Mouse (Mus musculus): ENCODE data around the gene Bicra. TPM values are rescaled to one million over a fixed set of nuclear protein-coding genes. Genes with fewer than 3 reads are reported as not detected.

The Bicra gene
- 1 to 10 TPM; 5.8 to 9.3 TPM for polyA plus RNA-seq (2017; shearing (Covaris generic))

GRCm38 (mm10) chr7:16047338-16048146, at the start of gene Bicra:
Bicra (minus strand) TSS chr7:16047921.

GRCm38 (mm10) chr7:16061219-16062098, 13.7 kb upstream of the Bicra start, which contains the start of gene Zfp541:
Zfp541 (plus strand) TSS chr7:16061814.

GRCm38 (mm10) chr7:15967312-15967711, 80.4 kb downstream of the Bicra start, which contains the start of gene Ehd2:
Ehd2 (minus strand) TSS chr7:15967567.

GRCm38 (mm10) chr7:15945721-15946536, 101.8 kb downstream of the Bicra start, which contains the start of gene Nop53:
Nop53 (minus strand) TSS chr7:15946074.

GRCm38 (mm10) chr7:15922220-15922773, 125.4 kb downstream of the Bicra start, which contains the start of gene Selenow:
Selenow (minus strand) TSS chr7:15922402.

Other genes with a start within 250 kb of the Bicra start
- gene Obox6, start 208.2 kb downstream of the Bicra start, polyA plus RNA-seq (2017; shearing (Covaris generic)): under 1 TPM in 1 of 2 experiments, not detected in 1; 0.42 TPM
- not detected for gene Crx, start 168.0 kb downstream of the Bicra start, polyA plus RNA-seq (2017; shearing (Covaris generic))
- 1 to 10 TPM in 1 of 2 experiments, under 1 TPM in 1; 0.12 to 1.3 TPM for gene Crxos, start 165.3 kb downstream of the Bicra start, polyA plus RNA-seq (2017; shearing (Covaris generic))
- 100 to 1,000 TPM; 494 to 577 TPM for gene Selenow, start 125.5 kb downstream of the Bicra start, polyA plus RNA-seq (2017; shearing (Covaris generic))
- gene Nop53, start 101.8 kb downstream of the Bicra start, polyA plus RNA-seq (2017; shearing (Covaris generic)): 100 to 1,000 TPM; 357 to 382 TPM
- under 1 TPM; 0.12 to 0.14 TPM for gene Ehd2, start 80.4 kb downstream of the Bicra start, polyA plus RNA-seq (2017; shearing (Covaris generic))
- under 1 TPM; 0.07 to 0.28 TPM for gene Zfp541, start 13.9 kb upstream of the Bicra start, polyA plus RNA-seq (2017; shearing (Covaris generic))
- gene Napa, start 50.5 kb upstream of the Bicra start, polyA plus RNA-seq (2017; shearing (Covaris generic)): 100 to 1,000 TPM; 196 to 249 TPM
- 10 to 100 TPM; 23.7 to 47.3 TPM for gene Kptn, start 72.0 kb upstream of the Bicra start, polyA plus RNA-seq (2017; shearing (Covaris generic))
- gene Slc8a2, start 81.9 kb upstream of the Bicra start, polyA plus RNA-seq (2017; shearing (Covaris generic)): under 1 TPM in 1 of 2 experiments, not detected in 1; 0.07 TPM
- 10 to 100 TPM; 80.6 to 82.7 TPM for gene Meis3, start 127.2 kb upstream of the Bicra start, polyA plus RNA-seq (2017; shearing (Covaris generic))
- gene Dhx34, start 174.1 kb upstream of the Bicra start, polyA plus RNA-seq (2017; shearing (Covaris generic)): 10 to 100 TPM; 31.8 to 34.5 TPM
- gene C5ar2, start 196.2 kb upstream of the Bicra start, polyA plus RNA-seq (2017; shearing (Covaris generic)): under 1 TPM; 0.06 to 0.49 TPM
- gene C5ar1, start 211.6 kb upstream of the Bicra start, polyA plus RNA-seq (2017; shearing (Covaris generic)): not detected
- gene Inafm1, start 225.7 kb upstream of the Bicra start, polyA plus RNA-seq (2017; shearing (Covaris generic)): 1 to 10 TPM; 4.9 to 6.0 TPM
- 10 to 100 TPM; 57.1 to 66.6 TPM for gene Ccdc9, start 238.9 kb upstream of the Bicra start, polyA plus RNA-seq (2017; shearing (Covaris generic))